Mouse (Mus musculus) gastrocnemius, adult 18-20 months (tissue): ENCODE results near the gene Abcc12. TPM values are rescaled to one million over a fixed set of nuclear protein-coding genes. Genes with fewer than 3 reads are reported as not detected.

ENCODE experiments used
- DNase-seq: peaks from one replicate; pipeline ENCODE4 v3.0.0; 2021; ENCODE audit warnings: low spot score
- total RNA-seq, 2 experiments: library from RNA; stranded (reverse); gene quantifications; 2 replicates each; pipeline ENCODE4 v1.2.3; 2021

Abcc12 gene
- total RNA-seq, 2 experiments from 2014 or later, result not detected

DNA sequence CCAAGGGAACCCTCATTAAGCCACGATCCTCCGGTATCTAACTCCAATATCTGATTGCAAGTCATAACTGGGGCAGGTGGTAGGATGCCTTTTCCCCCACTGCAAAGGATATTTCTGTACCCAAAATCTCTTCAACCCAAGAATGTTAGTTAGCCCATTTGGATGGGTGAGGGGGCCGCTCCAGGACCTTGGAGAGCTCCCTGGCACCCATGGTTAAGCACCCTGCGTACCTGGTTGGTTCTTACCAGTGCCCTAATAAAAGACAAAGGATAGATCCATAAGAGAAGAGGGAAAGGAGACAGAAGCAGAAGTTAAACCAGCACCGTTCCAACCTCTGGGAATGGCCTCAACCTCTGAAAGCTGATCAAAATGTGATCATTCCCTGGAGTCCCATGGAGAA is 67.6 kb downstream of the Abcc12 start:
- no peak for DNase-seq

DNA sequence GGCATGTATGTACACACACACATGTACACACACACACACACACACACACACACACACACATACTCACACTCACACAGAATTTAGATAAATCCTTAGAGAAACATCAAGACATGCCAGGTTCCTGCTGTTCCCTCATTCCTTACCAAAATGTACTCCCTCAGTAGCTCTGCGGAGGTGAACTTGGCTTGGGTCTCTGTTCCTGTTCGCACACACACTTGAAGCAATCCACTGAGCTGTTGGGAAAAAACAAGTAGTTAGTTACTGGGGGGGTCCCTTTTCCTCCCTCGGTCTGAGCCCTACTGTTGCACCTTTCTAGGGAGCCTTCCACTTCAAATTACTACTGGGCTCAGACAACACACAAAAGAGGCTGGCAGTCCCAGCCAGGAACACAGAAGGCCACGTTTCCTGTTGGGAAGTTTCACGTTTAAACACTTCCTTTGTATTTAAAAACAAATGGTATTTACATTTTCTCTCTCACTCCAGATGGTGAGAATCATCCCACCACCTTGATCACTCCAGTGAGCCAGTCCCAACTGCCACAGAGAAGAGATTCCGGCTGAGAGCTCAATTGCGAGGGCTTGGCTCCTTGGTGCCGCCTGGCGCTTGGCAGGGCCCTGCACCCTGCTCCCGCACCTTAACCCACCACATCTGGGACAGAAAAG is 68.2 kb downstream of the Abcc12 start:
- DNase-seq, result no peak

DNA sequence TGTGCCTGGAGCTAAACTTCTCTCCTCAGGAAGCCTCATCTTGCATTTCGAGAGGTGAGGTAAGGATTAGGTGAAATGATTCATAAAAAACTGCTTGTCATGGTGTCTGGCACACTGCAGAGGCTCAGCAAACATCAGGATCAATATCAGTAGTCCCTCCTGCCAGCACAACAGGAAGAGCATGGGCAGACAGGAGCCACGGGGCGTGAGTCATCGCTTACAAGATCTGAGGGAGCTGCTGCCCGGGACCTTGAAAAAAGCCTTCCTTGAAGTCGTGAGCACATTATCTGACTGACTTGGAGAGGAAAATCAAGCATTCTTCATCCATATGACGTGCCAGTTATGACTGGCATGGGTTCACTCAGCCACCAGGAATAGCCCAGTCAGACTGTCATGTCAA is 79.1 kb downstream of the Abcc12 start:
- no peak for DNase-seq

DNA sequence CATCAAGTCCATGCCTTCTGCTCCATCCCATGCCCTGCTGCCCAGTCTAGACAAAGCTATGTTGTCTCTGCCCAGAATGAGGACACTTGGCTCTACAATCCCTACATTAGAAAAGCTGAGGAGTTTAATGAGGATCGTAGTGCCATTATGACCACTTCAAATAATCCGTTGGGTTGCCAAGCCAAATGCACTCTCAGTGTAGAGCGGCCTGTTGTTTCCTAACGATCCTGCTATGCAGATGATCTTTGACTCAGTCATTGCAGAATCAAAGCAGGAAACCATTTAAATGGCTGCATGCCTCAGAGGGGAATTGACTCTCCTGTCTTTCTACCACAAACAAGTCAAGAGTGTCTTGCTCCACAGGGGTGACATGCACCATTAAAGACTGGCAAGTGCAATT is 85.4 kb downstream of the Abcc12 start:
- no peak for DNase-seq

DNA sequence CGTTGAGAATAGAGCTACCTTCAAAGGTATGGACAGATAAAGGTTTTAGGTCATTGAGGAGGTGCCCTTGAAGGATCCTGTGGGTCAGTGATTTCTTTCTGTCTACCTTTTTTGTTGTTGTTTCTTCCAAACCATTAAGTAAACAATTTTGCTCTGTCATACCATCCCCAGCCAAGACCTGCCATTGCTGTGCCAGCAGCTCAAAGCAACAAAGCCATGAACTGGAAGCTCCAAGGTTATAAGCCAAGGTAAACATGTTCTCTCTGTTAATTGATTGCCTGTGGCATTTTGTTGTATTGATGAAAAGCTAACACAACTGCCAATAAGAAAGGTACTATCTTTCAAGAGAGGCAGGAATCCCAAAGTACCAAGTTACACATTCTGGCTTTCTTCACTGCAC is 86.6 kb downstream of the Abcc12 start:
- no peak for DNase-seq

DNA sequence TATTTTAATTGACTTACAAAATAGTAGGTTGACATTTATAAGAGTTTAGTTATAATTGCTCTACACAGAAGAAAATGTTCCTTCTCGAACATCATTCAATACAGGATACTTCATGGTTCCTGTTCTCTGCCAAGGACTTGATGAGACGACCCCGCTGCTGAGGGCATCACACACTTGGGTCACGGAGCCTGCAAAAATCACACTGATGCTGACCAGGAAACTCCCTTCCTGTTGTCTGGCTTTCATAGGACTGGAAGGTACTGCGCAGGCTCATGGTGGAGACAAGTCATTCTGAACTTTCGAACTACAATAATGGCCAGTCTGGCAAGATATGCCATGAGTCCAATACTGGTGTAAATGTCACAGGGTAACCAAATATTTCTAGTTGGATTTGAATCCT is 95.1 kb downstream of the Abcc12 start:
- DNase-seq, result no peak

DNA sequence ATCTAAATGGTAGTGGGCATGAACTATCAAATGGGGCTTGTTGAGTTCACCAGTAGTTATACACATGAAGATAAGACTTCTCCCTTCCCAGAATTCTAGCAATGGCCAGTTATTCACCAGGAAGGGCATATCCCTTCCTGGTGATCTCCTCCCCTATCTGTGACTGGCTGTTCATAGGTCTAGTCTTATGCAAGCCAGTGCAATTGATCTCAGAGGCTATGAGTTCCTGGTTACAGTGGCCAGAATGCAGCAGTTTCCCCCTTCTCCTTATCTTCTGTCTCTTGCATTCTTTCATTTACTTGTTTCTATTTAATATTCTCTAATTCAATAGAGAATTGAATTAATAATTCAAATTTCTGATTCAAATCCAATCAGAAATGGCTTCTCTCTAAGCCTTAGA is 96.2 kb downstream of the Abcc12 start:
- no peak for DNase-seq

DNA sequence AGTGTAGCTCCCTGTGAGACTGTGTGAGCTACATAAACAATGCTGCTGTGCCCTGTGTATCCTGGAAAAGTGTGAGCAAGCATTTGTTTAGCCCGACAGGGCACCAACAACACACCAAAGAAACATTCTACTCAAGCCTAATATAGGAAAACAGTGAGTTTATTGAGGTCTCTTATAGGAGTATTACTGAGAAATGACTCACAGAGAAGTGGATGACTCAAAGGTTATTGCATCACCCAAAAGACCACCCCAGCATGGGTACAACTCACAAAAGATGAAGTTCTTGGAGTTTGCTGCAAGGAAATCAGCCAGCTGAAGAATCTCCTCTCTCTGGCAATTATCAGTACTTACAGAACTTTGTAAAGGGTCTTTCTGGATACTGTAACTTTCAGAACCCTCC is 98.4 kb downstream of the Abcc12 start:
- DNase-seq, result no peak

DNA sequence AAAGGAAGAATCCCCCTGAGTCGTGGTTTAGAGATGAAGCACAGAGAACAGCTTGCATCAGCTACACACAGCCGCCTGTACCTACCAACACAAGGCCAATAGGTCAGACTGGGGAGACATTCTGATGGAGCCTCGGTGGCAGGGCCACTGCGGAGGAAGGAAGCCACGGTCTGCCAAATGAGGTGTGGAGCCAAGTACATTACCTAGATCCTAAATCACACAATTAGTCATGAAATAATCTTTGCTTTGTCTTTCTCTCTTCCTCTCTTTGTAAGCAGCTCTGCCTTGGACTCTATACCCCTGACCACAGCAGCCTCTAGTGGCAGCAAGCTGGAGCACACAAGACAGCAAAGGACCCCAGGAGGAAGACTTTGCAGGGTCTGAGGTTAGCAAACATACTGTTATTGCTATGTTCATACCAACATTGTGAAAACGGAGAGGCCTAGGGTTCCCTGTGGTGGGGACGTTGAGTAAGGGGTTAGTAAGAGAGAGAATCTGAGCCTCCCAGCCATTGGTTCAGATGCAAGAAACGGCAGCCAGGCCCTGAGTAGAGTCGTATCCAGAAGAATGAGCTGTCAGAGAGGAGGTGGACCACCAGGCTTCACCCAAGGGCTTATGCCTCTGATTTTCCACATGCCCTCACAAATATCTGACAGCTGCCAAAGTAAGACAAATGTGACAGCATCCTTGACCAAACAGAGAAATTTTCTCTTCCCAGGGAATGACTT is 104.6 kb downstream of the Abcc12 start:
- peak; percentile 9 for DNase-seq

- no peak for DNase-seq
These were observed 106.0 kb downstream of the Abcc12 start for GRCm38 (mm10) chr8:86474461-86474860.

DNA sequence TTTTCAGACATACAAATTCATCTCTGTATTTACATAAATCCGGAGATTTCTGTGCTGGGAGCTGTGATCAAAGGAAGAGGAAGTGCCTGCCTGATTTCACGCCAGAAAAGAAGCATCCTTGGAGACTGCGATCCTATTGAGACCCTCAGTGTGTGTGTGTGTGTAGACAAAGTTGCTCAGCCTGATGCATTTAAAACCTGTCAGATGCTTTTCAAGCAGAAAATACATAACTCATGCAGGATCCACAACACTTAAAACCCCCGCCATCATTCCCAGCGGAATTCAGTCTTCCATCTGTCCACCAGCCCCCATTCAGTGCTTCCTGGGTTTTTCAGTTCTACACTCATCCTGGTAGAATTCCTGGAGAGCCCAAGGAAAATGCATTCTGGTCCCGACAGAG is 107.4 kb downstream of the Abcc12 start:
- no peak for DNase-seq

DNA sequence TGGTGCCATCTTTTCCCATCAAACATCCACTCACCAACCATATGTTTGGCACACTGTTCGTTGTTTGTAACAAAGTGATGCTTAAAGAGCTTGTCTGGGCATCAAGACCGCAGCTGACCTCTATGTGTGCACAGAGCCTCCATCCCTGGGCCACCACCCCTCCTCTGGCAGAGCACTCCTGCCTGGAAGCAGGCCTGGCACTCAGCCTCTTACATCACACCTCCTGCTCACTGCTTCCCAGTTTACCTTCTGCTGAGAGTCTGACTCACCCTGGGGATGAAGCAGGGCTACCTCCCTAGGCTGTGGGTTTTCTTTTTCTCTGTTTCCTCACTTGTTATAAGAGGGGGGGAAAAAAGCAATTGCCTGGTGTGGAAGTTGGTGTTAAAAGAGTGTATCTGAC is 109.8 kb downstream of the Abcc12 start:
- DNase-seq, result no peak

- DNase-seq, result no peak
These were observed 117.3 kb downstream of the Abcc12 start for GRCm38 (mm10) chr8:86463215-86463614.

GRCm38 (mm10) chr8:86460372-86460771 is 120.1 kb downstream of the Abcc12 start:
- DNase-seq, result no peak

DNA sequence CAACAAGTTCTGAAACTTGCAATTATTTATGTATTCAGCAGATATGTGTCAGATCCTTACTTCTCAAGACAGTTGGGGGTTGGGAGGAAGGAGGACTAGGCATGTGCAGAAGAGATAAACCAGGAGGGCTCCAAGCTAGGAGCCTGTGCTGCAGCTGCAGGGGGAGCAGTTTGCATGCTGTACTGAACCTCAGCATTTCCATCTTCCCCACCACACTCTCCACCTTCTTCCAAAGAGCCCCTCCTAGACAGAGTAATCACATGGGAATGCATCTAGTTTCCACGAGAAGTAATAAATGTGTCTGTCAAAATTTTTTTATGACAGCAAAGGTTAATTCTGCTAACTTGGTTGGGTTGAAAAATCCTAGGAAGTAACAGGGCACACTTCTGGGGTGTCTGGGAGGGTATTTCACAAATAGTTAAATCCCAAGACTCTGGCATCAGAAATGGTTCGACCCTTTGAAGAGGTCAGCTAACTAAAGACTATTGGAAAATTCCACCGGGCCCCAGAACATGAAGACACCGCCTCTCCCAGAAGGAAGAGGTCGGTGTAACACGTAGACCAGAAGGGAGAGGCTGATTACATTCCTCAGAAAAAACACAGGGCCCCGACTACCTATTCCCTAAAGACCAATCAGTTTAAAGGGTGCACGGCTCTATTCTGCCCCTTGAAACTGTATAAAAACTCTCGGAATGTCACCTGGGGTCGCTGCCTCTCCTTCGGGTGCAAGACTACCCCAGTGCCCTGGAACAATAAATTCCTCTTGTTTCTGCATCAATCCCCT is 126.6 kb downstream of the Abcc12 start:
- DNase-seq, result no peak

DNA sequence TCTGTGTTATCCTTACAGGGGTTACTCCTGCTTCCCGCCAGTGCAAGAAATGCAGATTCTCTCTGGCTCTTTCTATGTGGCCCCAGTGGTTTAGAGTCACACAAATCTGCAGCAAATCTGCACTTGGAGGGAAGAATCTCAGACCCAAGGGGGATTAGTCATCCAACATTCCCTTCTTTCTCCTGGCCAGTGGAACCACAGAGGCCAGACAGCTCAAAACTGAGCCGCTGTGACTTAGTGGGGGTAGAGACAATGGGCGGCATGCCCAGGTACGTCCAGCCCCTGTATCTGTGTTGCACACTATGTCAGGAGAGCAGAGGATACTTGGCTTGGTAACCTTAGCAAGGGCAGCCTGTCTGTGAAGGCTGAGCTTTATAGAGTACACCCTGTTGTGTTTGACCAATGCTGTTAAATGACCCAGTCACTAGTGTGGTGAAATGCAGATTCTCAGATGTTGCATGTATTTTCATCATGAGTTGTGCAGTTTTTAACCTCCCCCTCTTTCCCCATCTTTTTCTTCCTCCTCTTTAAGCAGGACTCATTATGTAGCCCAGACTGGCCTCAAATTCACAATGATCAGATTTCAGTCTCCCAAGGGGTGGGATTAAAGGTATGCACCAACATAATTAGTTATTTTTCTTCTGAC is 130.5 kb downstream of the Abcc12 start:
- DNase-seq, result no peak

DNA sequence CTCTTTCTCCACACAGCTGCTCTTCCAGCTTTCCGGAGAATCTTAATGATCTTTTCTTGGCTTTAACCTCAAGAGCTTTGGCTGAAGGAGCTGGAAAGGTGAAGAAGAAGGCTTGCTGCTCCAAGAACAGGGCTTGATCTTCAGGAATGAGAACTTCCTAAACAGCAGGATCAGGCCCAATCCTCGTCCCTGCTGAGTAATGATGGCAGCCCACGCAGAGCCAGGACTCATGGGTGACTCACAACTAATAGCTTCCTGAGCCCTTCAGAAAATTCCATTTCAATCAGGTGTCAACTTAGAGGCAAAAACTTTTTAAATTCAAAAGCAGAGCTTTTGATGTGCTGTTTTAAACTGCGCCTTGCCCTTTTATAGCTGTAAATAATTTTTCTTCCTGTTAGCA is 135.0 kb downstream of the Abcc12 start:
- DNase-seq, result no peak

GRCm38 (mm10) chr8:86443744-86444143 is 136.7 kb downstream of the Abcc12 start:
- DNase-seq, result no peak

GRCm38 (mm10) chr8:86438983-86439299 is 141.5 kb downstream of the Abcc12 start:
- no peak for DNase-seq

- no peak for DNase-seq
These were observed 142.1 kb downstream of the Abcc12 start for GRCm38 (mm10) chr8:86438133-86438982.

GRCm38 (mm10) chr8:86437418-86437817 is 143.1 kb downstream of the Abcc12 start:
- no peak for DNase-seq
